Mouse (Mus musculus): Measurements from ENCODE around the gene Nme2. TPM values are rescaled to one million over a fixed set of nuclear protein-coding genes. Genes with fewer than 3 reads are reported as not detected.
A peak's percentile ranks its signal among the peaks of the same experiment; 100 is the strongest.
"Not testable (repeated sequence)": the region's sequence is repeated elsewhere in the genome, so short reads cannot be mapped to it uniquely, and the experiment has no call there.

Gene Nme2
- total RNA-seq, 2 experiments from 2014 or later: 1,044 to 1,063 TPM

GRCm38 (mm10) chr11:93968848-93969128 lies 12.7 kb upstream of the Nme2 start:
- DNase-seq (ENCODE audit: low spot score): no peak
- intact Hi-C loops (cut with DNase I): loop anchor here (1.0 to 5.0 kb wide), 4 partner anchors 19 to 118 kb away; no protein-coding TSS in a partner anchor

- peak; percentile 91 for DNase-seq (ENCODE audit: low spot score)
- intact Hi-C loops (cut with DNase I): loop anchor here (1.0 to 5.0 kb wide), 3 partner anchors 27 to 118 kb away; no protein-coding TSS in a partner anchor
Measured at GRCm38 (mm10) chr11:93968005-93968847, 12.2 kb upstream of the Nme2 start, which contains the start of the genes Gm20390 and Nme1. Gene Gm20390 (minus strand): TSS chr11:93968293. Gene Nme1 (minus strand): TSS chr11:93968521.

GRCm38 (mm10) chr11:93967381-93967780 lies 11.3 kb upstream of the Nme2 start:
- intact Hi-C loops (cut with DNase I): loop anchor here (5.0 kb wide), 1 partner anchor 75 kb away; no protein-coding TSS in a partner anchor

GRCm38 (mm10) chr11:93965391-93965790 lies 9.3 kb upstream of the Nme2 start:
- no peak for DNase-seq (ENCODE audit: low spot score)
- intact Hi-C loops (cut with DNase I): loop anchor here (5.0 kb wide), 1 partner anchor 77 kb away; no protein-coding TSS in a partner anchor

More at GRCm38 (mm10) chr11:93967381-93967780, 11.3 kb upstream of the Nme2 start:
- DNase-seq (ENCODE audit: low spot score): no peak

GRCm38 (mm10) chr11:93963013-93963412 lies 7.0 kb upstream of the Nme2 start:
- intact Hi-C loops (cut with DNase I): no loop called here
- no peak for DNase-seq (ENCODE audit: low spot score)

- DNase-seq (ENCODE audit: low spot score): no peak
- intact Hi-C loops (cut with DNase I): no loop called here
Measured at GRCm38 (mm10) chr11:93961482-93961881, 5.4 kb upstream of the Nme2 start.

- intact Hi-C loops (cut with DNase I): loop anchor here (5.0 kb wide), 1 partner anchor 40 kb away; the partner anchor contains the start of gene Spag9
- no peak for DNase-seq (ENCODE audit: low spot score)
Measured at GRCm38 (mm10) chr11:93957746-93958145, 1.7 kb upstream of the Nme2 start.

- DNase-seq (ENCODE audit: low spot score): no peak
- intact Hi-C loops (cut with DNase I): loop anchor here (5.0 kb wide), 1 partner anchor 40 kb away; the partner anchor contains the start of gene Spag9
Measured at GRCm38 (mm10) chr11:93957031-93957555, 1.0 kb upstream of the Nme2 start.

GRCm38 (mm10) chr11:93955256-93956150 lies 556 bp downstream of the Nme2 start:
- DNase-seq (ENCODE audit: low spot score): peak; percentile 93
- intact Hi-C loops (cut with DNase I): loop anchor here (5.0 kb wide), 1 partner anchor 42 kb away; the partner anchor contains the start of gene Spag9

- intact Hi-C loops (cut with DNase I): loop anchor here (5.0 kb wide), 2 partner anchors 43 to 67 kb away; partner anchors contain the start of genes Mbtd1, Spag9 and Utp18
- no peak for DNase-seq (ENCODE audit: low spot score)
Measured at GRCm38 (mm10) chr11:93954738-93955255, 1.3 kb downstream of the Nme2 start.

GRCm38 (mm10) chr11:93952376-93952775 lies 3.7 kb downstream of the Nme2 start:
- intact Hi-C loops (cut with DNase I): loop anchor here (5.0 kb wide), 1 partner anchor 65 kb away; the partner anchor contains the start of genes Mbtd1 and Utp18
- DNase-seq (ENCODE audit: low spot score): no peak

GRCm38 (mm10) chr11:93950045-93950444 lies 6.0 kb downstream of the Nme2 start:
- intact Hi-C loops (cut with DNase I): loop anchor here (5.0 kb wide), 1 partner anchor 63 kb away; the partner anchor contains the start of genes Mbtd1 and Utp18
- DNase-seq (ENCODE audit: low spot score): no peak

GRCm38 (mm10) chr11:93948887-93949567 lies 7.0 kb downstream of the Nme2 start:
- DNase-seq (ENCODE audit: low spot score): no peak
- intact Hi-C loops (cut with DNase I): no loop called here

GRCm38 (mm10) chr11:93944986-93945385 lies 11.1 kb downstream of the Nme2 start:
- DNase-seq (ENCODE audit: low spot score): no peak
- intact Hi-C loops (cut with DNase I): no loop called here

- DNase-seq (ENCODE audit: low spot score): no peak
- intact Hi-C loops (cut with DNase I): no loop called here
Measured at GRCm38 (mm10) chr11:93940906-93941305, 15.2 kb downstream of the Nme2 start.

- no peak for DNase-seq (ENCODE audit: low spot score)
- intact Hi-C loops (cut with DNase I): no loop called here
Measured at GRCm38 (mm10) chr11:93929106-93929505, 27.0 kb downstream of the Nme2 start.

GRCm38 (mm10) chr11:93915019-93915418 lies 41.0 kb downstream of the Nme2 start:
- intact Hi-C loops (cut with DNase I); DNase-seq (ENCODE audit: low spot score): not testable (repeated sequence)

GRCm38 (mm10) chr11:93911603-93912002 lies 44.5 kb downstream of the Nme2 start:
- intact Hi-C loops (cut with DNase I): no loop called here
- DNase-seq (ENCODE audit: low spot score): no peak

- no peak for DNase-seq (ENCODE audit: low spot score)
Measured at GRCm38 (mm10) chr11:93908829-93909228, 47.2 kb downstream of the Nme2 start.

More at GRCm38 (mm10) chr11:93908829-93909228, 47.2 kb downstream of the Nme2 start:
- intact Hi-C loops (cut with DNase I): no loop called here
